Mouse (Mus musculus): ENCODE data around the gene Lactb.

GRCm38 (mm10) chr9:66961478-66961877 lies 13.8 kb downstream of the Lactb start:
- TF ChIP-seq TAL1 (conservative IDR thresholded peaks at IDR 0.05; ENCODE audit: low read depth, low read length), result no peak
- TF ChIP-seq CTCF (IDR thresholded peaks at IDR 0.05; ENCODE audit: low read depth, low read length), result no peak

Measured in G1E (cell line).